Mouse (Mus musculus): ENCODE data around the gene Ak1. TPM values are rescaled to one million over a fixed set of nuclear protein-coding genes. Genes with fewer than 3 reads are reported as not detected.

The Ak1 gene
- total RNA-seq, 2 experiments from 2014 or later, result 31.2 to 48.5 TPM

GRCm38 (mm10) chr2:32680961-32681650 lies 59.5 kb downstream of the Ak1 start:
- DNase-seq (ENCODE audit: low spot score in 2 of 2), result no peak

DNA sequence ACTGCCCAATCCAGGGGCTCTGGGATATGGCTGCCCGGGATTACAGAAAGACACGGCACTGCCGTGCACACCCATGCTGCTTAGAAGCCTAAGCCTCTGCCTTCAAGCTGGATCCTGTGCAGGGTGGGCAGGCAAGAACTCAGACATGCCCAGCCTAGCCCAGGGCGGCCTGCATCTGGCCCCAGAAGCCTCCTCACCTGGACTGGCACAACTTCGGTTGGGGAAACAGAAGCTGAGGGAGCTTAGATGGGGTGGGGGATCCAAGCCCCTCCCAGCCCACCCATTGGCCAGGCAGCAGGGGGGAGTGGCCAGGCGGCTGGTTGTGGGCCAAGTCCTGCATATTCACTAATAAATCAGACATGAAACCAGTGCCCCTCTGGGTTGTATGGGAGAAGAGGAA lies 60.2 kb downstream of the Ak1 start:
- DNase-seq (ENCODE audit: low spot score in 2 of 2), result no peak

DNA sequence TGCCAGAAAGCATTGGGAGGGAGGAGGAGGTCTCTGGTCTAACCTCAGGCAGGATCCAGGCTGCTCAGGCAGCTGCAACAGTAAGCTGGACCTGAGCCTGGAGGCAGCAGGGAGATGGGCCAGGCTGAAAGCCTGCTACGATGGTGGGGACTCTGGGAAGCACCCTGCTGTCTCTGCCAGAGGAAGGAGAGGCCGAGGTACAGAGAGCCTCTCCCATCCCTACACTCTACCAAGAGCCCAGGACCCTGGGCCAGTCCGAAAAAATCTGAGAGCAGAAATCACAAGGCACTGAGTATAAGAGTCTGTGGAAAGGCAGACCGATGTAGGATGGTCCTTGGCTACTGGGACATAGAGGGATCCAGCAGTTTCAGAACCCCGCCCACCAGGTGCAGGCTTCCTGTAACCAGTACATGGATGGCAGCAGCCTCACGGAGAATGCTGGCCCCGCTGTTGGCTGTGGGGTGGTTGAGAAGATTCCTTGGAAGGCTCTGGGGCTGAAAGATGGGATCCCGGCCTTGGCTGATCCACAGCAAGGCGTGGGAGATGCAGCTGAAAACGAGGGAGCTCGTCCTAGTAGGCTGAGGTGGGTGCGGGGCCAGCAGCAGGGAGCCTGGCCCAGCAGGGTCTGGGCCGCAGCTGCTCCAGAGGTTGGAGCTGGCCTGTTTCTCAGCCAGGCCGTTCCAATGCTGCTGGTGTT lies 61.3 kb downstream of the Ak1 start:
- no peak for DNase-seq (ENCODE audit: low spot score in 2 of 2)

DNA sequence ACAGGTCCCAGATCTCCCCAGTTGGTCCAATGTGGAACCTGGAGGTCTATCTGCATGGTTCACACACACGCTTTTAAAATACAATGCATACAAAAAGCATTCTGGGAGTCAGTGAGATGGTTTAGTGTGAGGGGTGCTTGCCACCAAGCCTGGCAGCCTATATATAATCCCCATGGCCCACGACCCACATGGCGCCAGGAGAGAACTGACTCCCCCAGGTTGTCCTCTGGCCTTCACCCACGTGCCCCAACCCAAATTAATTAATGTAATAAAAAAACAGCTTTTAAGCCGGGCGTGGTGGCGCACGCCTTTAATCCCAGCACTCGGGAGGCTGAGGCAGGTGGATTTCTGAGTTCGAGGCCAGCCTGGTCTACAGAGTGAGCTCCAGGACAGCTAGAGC lies 62.1 kb downstream of the Ak1 start:
- no peak for DNase-seq (ENCODE audit: low spot score in 2 of 2)

Small RNAs within 50 kb of the gene (microRNA-seq; reads per million reads assigned to microRNA genes)
- gene Gm47291 (ENCODE audit: borderline number of aligned reads in 2 of 2), result 0 reads per million in 2 experiments
- 0 to 0.47 reads per million in 2 experiments for gene Mir1954 (ENCODE audit: borderline number of aligned reads in 2 of 2)

Other genes starting within 250 kb of the Ak1 start
- gene 1110008P14Rik, start 239.8 kb upstream of the Ak1 start, total RNA-seq (2021), result 100 to 1,000 TPM; 158 to 166 TPM
- 1 to 10 TPM; 1.7 to 2.1 TPM for gene Lcn2, start 233.5 kb upstream of the Ak1 start, total RNA-seq (2021)
- gene Ptges2, start 225.9 kb upstream of the Ak1 start, total RNA-seq (2021), result 10 to 100 TPM; 56.9 to 66.5 TPM
- 1 to 10 TPM; 4.1 to 4.5 TPM for gene Naif1, start 171.3 kb upstream of the Ak1 start, total RNA-seq (2021)
- gene Slc25a25, start 170.3 kb upstream of the Ak1 start, total RNA-seq (2021), result 10 to 100 TPM; 48.8 to 55.3 TPM
- gene Fam102a, start 86.4 kb upstream of the Ak1 start, total RNA-seq (2021), result 10 to 100 TPM; 27.4 to 41.0 TPM
- gene Dpm2, start 50.9 kb upstream of the Ak1 start, total RNA-seq (2021), result 10 to 100 TPM; 49.7 to 58.0 TPM
- gene Pip5kl1, start 47.0 kb upstream of the Ak1 start, total RNA-seq (2021), result not detected
- gene 9430097D07Rik, start 46.1 kb upstream of the Ak1 start, total RNA-seq (2021), result not detected
- 10 to 100 TPM in 1 of 2 experiments, 1 to 10 TPM in 1; 6.6 to 11.4 TPM for gene St6galnac4, start 34.7 kb upstream of the Ak1 start, total RNA-seq (2021)
- gene St6galnac6, start 22.0 kb upstream of the Ak1 start, total RNA-seq (2021), result 10 to 100 TPM; 52.4 to 67.9 TPM
- 10 to 100 TPM; 77.1 to 81.3 TPM for gene Eng, start 24.8 kb downstream of the Ak1 start, total RNA-seq (2021)
- gene Fpgs, start 82.4 kb downstream of the Ak1 start, total RNA-seq (2021), result 10 to 100 TPM in 1 of 2 experiments, 1 to 10 TPM in 1; 8.2 to 10.3 TPM
- gene Cdk9, start 91.3 kb downstream of the Ak1 start, total RNA-seq (2021), result 10 to 100 TPM; 73.2 to 87.4 TPM
- gene Sh2d3c, start 99.3 kb downstream of the Ak1 start, total RNA-seq (2021), result 10 to 100 TPM; 11.6 to 14.9 TPM
- gene 6330409D20Rik, start 119.3 kb downstream of the Ak1 start, total RNA-seq (2021), result not detected
- 10 to 100 TPM; 18.2 to 22.3 TPM for gene Tor2a, start 135.5 kb downstream of the Ak1 start, total RNA-seq (2021)
- gene Ttc16, start 153.9 kb downstream of the Ak1 start, total RNA-seq (2021), result under 1 TPM; 0.13 to 0.26 TPM
- gene Ptrh1, start 154.0 kb downstream of the Ak1 start, total RNA-seq (2021), result 1 to 10 TPM; 5.4 to 9.9 TPM
- under 1 TPM in 1 of 2 experiments, not detected in 1; 0.16 TPM for gene Cfap157, start 162.7 kb downstream of the Ak1 start, total RNA-seq (2021)
- gene Stxbp1, start 225.5 kb downstream of the Ak1 start, total RNA-seq (2021), result 10 to 100 TPM; 22.1 to 36.6 TPM